Mouse (Mus musculus) adrenal gland, postnatal 14 days (tissue): ENCODE measurements at regions not wholly inside any gene's neighbourhood (a gene's known extent, or its start where the extent isn't known, plus 50 kb on each side); places are given as distances from the start of the nearest gene placed in this dataset.

Source experiments
- DNase-seq: peaks from one replicate; pipeline ENCODE4 v3.0.0; 2021; ENCODE audit warnings: mixed read lengths

DNA sequence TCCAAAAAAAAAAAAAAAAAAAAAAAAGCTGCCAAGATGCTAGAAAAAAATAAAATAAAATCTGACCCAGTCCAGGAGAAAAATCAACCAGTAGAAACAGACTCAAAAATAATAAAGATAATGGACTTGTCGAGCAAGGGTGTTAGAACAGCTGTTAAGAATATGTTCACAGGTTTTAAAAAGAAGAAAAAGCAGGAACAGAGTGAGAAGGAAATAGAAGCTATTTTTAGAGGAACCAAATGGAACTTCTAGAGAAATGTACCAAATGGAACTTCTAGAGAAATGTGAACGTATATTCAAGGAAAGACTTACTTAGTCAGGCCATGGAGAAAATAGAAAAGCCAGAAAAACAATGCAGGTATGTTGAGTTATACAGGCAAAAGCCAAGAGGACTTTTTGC, 662.4 kb upstream of the Jmjd1c start:
- no peak for DNase-seq

DNA sequence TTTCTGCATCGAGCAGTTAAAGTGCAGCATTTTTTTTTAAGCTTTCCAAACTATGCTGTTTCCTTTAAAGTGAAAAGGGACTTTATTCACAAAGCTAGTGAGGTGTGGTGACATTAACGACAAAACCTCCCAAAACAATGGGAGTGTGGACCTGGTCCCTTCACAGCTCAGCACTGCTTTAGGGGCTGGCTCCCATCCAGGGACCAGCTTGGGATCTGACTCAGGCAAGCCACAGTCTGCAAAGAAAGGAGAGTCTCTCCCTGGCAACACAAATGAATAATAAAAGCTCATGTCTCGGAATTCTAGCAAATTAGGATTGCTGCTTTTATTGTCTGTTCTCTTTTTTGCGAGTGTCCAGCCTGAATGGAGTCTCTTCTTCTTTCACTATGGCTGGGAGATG, 625.2 kb upstream of the Jmjd1c start:
- DNase-seq, result no peak

DNA sequence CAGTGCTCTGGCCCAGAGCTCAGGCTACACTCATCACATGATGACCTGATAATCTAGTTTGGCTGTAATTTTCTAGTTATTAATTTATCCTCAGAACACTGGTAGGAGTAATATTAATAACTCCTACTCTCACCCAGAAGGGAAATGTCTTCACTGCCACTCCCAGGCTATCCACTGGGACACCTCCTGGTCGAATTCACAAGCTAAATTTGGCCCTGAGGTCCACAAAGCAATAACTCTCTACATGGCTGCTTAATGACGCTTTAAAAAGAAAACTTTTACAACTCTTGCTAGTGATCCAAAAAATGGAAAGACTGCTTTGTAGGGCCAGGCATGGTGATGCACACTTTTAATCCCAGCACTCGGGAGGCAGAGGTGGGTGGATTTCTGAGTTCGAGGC, 623.9 kb upstream of the Jmjd1c start:
- DNase-seq, result no peak

DNA sequence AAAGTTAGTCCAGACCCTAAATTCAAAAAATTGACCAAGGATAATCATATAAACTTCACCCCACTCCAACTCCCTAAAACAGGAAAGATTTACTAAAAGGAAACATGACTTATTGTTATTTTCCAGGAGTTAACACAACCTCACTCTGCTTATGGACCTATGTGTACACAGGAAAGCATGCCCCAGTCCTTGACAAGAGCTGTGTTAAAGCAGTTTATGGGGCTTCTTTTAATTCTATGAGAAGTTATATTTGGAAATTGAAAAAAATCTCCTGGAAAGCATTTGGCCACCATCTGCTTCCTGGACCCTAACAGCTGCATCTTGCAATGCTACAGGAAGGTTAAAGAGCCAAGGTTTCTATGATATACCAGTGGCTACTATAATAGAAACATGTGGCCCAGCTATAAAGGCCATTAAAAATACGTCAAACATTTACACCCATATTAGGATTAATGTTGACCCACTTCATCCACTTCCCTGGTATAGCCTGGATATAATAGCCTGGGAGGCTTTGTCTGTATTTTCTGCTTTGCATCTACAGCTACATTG, 620.7 kb upstream of the Jmjd1c start:
- no peak for DNase-seq

DNA sequence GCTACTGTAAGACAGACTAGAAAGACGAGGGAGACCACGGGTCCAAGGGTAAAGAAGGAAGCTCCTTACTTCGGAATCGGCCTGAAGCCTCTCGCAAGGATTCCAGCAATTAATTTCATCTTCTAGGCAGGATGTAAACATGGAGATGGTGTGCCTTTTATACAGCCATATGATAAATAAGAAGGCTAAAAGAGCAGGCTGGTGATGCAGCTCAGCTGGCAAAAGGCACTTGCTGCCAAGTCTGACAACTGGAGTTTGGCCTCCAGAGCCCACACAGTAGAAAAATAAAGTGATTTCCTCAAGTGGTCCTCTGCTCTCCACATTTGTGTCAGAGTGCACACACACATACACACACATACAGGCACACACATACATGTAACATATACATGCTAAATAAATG, 605.1 kb upstream of the Jmjd1c start:
- no peak for DNase-seq

DNA sequence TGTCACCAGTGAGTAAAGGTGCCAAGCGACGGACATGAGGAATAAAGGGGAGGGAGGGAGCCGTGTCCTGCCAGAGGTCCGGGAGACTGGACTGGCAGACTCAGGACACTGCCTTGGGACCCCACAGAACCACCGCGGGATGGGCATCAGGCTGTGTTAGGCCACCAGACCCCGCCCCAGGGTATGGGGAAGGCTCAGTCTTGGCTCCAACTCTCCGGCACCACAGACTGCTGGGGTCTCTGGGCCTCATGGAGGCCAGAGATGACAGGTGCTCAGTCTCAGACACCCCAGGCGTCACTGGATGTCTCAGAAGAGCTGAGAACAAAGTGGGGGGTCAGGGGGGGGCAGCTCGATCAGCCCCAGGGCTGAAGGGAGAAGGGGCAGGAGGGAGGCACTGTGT, 604.1 kb upstream of the Jmjd1c start:
- DNase-seq, result no peak

DNA sequence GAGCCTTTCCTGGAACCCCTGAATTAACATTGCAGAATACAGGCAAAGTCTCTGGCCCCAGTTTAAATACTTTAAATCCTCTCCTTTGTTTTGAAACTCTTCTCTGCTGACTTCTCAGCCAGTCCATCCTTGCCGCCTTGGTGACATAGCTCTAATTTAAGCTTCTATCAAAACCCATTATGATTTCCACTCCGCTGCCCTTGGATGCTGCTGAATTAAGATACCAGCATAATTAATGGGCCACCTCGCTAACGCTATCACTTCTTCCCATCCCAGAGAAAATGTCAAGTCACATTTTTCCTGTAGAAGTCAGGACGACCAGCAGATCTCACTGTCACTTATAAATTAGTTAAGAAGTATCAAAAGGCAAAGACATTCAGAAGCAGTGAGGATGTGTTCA, 556.1 kb upstream of the Jmjd1c start:
- no peak for DNase-seq

DNA sequence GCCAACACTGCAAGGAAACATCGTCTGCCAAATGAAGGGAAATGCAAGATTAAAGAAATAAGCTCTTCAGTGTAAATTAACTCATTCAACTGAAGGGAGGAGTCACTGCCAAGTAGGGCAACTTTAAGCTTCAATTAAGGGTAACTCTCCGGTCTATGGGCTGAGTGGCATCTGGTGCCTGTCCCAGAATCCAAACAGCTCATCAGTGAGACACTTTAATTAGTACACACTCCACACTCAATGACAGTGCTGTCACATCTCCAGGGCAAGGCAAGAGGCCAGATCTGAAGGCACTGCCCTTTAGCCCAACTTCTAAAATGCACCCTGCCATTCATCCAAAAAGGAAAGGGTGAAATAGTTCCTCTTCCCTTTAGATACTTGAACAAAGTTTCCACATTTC, 549.3 kb upstream of the Jmjd1c start:
- DNase-seq, result no peak

DNA sequence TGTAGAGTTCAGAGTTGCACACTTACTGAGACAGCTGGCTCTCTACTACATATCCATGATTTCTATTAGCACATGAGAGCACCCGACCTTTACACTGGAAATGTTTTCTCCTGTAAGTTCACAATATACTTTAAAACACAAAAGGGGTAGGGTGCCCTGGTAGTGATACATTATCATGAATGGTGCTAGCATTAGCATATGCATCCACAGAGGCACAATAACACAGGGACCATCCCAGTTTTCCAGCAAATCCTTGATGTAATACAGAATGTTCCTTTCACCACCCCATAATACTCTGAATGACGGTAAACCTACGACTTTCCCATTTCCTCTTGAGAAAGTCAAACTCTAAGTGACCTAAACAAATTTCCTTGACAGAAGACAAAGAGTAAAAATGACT, 548.3 kb upstream of the Jmjd1c start:
- no peak for DNase-seq

DNA sequence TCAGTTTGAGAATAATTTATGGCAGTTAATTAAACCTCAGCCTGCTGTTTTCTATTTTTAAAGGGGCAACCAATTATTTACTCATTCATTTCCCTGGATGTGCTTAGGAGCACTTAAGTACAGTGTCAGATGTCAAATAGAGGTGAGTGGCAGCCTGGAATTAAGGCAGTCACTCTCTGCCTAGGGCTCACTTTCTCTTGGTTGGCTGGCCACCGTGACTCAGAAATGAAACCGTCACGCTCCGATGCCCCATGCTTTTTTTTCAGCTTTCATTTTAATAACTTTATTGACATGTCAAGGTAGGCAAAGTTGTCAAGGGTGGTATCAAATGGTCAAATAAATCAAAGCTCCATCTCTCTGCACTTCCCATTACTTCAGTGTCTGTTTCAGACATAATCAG, 547.9 kb upstream of the Jmjd1c start:
- DNase-seq, result peak; percentile 8

DNA sequence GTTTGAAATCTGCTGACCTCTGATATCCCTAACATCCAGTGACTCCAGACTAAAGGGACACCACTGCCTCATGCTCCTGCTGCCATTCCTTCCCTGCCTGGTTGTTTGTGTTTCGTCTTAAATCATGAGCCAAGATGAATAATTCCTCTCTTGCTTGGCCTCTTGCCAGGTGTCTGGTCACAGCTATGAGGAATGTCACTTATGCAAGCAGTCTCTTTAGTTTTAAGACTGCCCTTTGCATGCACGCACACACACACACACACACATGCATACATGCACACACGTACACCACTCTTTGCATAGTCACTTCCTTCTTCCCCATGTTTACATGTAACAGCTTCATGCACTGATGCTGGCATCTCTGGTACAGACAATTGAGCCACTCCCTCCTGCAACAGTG, 543.0 kb upstream of the Jmjd1c start:
- DNase-seq, result peak; percentile 44

DNA sequence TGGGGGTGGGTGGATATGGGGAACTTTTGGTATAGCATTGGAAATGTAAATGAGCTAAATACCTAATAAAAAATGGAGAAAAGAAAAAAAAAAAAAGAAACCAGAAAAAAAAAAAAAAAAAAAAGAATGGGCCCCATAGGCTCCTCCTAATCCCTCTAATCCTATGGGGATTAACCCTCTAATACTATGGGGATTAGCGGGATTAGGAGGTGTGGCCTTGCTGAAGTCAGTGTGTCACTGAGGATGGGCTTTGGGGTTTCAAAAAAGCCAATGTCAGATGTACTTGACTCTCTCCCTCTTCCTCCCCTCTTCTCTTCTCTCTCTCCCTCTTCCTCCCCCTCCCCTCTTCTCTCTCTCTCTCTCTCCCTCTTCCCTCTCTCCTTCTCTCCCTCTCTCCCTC, 541.7 kb upstream of the Jmjd1c start:
- DNase-seq, result no peak

DNA sequence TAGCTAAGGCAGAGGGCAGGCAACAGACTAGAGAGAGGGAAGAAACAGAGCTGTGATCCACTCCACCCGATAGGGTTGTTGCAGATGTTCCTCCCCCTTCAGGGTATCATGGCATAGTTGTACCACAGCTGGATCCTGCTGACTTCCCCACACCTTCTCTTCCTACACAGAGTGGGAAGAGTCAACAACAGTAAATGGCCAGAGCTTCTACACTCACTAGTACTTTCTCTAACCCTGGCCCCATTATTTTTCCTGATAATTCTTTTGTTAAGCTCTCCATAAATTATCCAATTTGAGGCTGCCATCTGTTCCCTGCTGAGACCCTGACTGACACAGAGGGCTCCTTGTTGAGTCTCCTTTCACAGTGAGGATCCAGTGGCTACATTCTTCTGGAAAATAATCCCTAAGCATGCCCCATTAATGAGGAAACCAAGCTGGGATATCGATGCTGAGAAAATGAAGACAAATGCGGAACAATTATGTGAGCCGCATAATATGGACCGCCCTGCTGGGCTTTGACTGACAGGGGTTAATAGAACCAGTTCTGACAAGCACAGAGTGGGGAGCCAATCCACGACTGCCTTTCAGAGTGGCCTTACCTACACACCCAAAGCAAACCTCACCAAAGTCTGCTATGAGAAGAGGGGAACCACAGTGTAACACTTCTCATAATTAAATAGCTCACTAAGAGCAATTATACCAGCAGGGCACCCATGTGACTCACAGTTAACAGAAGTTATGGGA, 537.7 kb upstream of the Jmjd1c start:
- no peak for DNase-seq

DNA sequence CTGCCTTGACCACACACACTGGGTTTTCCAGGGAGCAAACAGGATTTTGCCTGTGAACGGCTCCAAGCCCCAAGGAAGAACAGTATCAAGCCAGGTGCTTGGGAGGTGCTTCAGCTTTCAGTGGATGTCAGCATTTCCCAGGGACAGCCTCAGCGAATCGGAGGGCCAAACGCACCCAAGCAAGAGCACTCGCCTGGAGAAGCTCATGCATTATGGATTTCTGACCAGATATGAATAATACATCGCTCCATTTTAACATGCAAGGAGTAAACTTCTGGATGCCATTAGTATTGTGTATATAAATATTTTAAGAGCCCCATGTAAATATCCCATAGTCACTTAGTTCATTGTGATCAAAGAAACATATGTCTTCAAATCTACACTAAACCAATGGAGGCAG, 530.6 kb upstream of the Jmjd1c start:
- DNase-seq, result no peak

DNA sequence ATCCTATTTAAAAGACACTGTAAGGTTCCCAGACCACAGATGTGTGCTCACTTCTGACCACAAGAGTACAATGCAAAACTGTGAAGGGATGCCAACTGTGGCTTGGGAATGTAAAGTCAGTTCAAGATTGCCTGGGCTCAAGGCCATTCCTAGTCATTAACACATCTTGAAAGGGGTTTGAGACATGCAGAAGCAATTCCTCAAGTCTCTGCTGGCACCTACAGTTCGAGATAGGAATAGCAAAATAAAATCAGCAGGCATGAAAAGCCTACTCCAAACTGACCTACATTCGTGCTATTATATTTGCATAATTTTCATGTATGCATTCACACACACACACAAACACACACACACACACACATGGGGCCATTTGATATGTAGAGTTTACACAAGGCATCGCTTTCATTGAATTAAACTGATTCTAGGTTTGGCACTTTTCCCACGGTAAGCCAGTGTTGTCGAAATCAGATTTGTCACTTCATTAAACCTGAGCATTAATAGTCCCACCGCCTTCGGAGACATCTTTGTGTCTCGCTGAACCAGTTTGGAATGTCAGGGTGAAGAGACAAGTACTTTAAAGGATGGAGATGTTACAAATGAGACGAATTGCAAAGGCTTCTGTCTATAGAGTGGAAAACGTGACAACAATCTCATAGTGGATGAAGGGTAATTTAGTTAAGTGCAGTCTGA, 520.9 kb upstream of the Jmjd1c start:
- DNase-seq, result peak; percentile 5

DNA sequence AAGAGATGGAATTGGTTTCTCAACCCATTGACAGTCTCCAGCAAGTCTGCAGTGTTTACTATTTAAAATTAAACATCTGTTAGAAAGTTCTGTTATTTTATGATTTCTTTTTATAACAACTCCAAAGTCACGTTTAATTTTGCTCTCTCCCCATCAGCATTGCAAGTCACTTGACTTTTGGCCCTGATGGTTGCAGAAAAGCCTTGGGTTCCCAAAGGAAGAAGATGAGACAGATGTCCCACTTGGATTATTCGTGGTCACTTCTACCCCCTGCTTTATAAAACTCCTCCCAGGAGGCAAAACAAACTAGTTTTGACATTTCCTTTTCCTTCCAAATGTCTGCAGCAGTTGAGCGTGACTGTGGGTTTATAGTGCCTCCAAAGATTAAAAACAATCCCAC, 502.9 kb upstream of the Jmjd1c start:
- no peak for DNase-seq

DNA sequence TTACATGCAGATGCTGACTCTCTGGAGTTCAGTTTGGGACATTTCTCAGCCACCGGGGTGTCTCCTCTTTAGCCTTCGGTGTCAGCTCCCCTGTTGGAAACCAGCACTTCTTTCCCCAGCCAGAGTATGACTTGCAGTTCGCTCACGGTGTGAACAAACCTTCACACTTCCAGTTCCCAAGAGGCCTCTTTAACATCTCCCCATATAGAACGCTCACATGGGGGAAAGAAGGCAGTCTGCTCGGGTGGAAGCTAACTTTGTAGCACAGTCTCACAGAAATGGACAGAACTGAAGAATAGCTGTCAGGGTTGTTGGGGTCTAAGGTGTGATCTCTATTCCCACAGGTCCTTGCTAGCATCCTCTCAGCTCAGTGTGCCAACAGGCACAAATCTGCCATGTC, 502.4 kb upstream of the Jmjd1c start:
- no peak for DNase-seq

DNA sequence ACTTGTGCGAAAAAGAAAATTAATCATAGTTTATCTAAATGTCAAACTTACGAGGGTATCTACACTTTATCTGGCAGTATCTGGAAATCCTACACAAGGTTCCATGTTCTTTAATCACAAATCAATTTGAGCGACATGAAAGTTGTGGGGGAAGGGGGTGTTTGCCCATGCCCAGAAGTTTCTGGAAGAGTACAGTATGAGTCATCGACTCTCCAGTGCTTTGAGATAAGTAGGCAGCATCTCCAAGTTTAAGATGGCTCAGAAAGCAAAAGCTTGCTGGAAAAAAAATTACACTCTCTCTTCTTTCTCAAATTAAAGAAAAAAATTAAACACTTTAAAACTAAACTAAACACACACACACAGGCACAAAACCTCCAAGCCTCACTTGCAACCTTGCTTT, 498.0 kb upstream of the Jmjd1c start:
- DNase-seq, result no peak

DNA sequence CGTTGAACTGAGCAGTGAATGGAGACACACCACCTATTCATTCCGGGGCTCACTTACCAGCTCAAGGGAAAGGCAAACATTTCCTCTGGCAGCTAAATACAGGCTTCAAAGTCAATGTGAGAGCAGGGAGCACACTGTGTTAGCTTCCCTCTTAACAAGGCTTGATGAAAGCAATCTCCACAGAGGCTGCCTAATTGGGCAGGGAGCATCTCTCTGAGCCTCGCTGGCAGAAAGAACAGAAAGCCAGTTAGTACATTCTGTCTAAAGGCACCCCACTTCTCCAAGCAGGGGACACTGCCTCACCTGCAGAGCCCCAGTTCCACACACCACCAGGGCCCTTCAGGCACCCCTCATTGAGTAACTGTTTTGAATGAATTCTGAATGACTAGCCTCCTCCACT, 488.8 kb upstream of the Jmjd1c start:
- DNase-seq, result no peak

DNA sequence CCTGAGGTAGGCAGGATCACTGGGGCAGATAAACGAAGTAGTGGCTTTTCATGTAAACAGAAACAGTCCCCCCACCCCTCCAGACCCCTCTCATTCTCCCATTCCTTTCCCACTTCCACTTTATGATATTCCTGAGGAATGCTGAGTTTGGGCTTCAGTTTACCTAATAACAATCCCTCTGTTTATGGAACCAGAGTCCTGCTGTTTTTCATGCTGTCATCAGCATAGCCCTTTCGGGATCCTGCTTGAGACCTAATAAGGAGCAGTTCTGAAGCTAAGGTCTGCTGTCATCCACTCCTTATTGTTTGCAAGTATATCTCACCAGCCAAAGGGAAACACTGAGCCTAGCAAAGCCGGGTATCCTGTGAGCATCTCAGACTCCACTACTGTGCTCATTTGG, 479.6 kb upstream of the Jmjd1c start:
- no peak for DNase-seq

DNA sequence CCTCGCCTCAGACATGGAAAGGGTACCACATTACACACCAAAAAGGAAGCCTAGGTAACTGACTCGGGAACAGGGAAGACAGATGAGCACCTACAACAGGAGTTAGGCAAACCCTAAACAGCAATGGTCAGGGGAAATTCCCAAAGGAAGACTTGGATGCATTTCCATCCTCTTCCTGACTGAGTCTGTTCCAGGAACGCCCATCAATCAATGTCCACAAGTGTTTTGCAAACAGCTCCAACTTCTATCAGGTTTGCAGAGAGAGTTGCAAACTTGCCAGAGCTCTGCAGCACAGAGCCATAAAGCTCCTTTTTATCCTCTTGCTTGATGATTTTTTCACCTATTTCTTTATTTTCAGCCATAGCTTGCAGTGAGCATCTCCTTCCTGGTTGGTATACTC, 464.9 kb upstream of the Jmjd1c start:
- no peak for DNase-seq

DNA sequence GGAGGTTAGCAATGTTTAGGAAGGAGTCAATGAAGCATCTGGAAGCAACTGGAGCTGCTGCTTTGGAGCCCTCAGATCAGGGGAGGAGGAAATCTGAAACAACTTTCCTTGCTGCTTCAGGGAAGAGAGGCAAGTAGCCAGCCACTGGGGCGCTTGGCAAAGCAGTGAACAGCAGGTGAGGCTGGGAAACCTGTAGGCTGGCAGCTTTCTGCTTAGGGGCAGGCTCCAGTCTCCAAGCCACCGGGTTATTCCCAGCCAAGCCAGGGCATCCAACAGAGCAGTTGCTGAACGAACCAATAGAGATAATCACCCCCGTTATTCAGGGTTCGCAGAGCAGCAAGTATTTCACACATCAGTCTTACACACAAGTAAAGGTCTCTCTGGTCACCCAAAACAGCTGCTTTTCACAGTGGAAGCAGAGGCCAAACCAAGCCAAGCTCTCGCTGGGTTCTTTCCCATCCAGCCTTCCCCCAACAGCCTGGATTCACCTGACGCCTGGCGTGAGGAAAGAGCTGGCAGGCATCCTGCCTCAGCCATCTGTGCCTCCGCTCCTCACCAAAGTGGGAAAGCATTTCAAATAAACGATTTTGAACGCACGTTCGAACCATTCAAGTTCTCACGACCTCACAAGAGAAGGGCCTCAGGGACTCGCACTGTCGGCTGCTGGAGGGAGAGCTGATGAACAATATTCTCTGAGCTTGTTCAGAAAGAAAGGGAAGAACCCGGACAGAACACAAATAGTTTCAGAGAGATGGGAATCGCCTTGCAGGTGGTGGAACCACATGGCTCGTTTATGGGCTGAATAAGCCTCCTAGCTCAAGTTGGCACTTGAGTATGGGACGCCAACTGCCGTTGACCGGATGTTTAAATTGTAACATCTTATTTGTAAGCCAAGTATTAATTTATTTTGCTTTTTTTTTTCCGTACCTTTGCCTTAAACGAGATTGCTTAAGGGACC, 454.8 kb upstream of the Jmjd1c start:
- DNase-seq, result no peak

DNA sequence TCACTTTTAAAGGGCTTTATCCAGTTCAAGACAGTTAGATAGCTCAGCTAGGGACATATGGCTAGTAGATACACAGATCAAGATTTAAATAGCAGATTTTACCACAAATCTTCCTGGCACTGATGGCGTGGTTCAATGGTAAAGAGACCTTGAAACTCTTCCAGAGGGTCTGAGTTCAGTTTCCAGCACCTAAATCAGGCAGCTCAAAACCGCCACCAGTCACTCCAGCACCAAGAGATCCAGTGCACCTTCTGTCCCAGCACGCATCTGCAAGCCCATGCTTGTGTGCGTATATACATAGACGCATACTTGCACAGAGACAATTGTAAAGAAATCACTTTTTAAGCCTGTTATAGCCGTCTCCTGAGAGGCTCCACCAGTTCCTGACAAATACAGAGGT, 454.0 kb upstream of the Jmjd1c start:
- no peak for DNase-seq
